Mouse (Mus musculus) stomach, postnatal 0 days (tissue): ENCODE results near the gene Il27ra.

Source experiments
- CTCF ChIP-seq: IDR thresholded peaks from 2 replicates; pipeline ENCODE4 v1.5.1; 2016; ENCODE audit warnings: antibody characterized with exemption, low read depth, mild to moderate bottlenecking, moderate library complexity
- EP300 ChIP-seq: optimal IDR thresholded peaks from 2 replicates; pipeline ENCODE3; 2016; ENCODE audit warnings: antibody characterized with exemption

DNA sequence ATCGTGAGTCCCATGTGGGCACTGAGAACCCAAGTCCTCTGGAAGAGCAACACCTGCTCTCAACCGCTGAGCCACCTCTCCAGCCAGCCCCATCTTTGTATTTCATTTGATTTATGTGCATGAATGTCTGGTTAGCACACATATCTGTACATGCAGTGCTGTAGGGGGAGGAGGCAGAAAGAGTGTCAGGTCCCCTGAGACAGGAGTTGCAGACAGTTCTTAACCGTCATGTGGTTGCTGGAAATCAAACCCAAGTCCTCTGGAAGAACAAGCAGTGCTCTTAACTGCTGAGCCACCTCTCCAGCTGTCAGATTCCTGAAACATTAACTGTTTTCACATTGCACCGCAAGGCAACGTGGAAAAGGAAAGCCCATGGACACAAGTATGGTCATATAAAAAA is 5.8 kb upstream of the Il27ra start:
- TF ChIP-seq CTCF = no peak
- TF ChIP-seq EP300 = no peak
